Mouse (Mus musculus): ENCODE results near the gene Xcr1. TPM values are rescaled to one million over a fixed set of nuclear protein-coding genes. Genes with fewer than 3 reads are reported as not detected.

Gene Xcr1
- 0.11 TPM in 2 replicates for polyA plus RNA-seq (2015; fragmentation: Nextera tagmentation; extraction: Ambion mirVana)

GRCm38 (mm10) chr9:123861929-123862328 is at the start of gene Xcr1:
TSS of gene Xcr1 (minus strand) at chr9:123862029.
- Histone ChIP-seq H3K9me3 (ENCODE audit: low read length) (no peaks in the 10 kb centered on the region), H3K4me1 (ENCODE audit: insufficient read depth) (no peaks in the 10 kb centered on the region), H3K9ac (replicated peaks) (no peak within 1 kb of the TSS), H3K4me3 (ENCODE audit: low read depth, low read length) (no peak within 1 kb of the TSS), H3K27ac (ENCODE audit: low read depth) (peak within 1 kb of the TSS; percentile 71; the same call in 1 of the 2 replicates), H3K27me3 (ENCODE audit: insufficient read depth, low read length) (no peaks in the 10 kb centered on the region), H3K4me2 (ENCODE audit: low read depth, low read length) (no peak within 1 kb of the TSS), H3K36me3 (replicated peaks; ENCODE audit: insufficient read depth, low read length) (no peaks in the 10 kb centered on the region)
- ATAC-seq, result no peak
- TF ChIP-seq CTCF (IDR thresholded peaks at IDR 0.05; ENCODE audit: low read depth) (no peak), EP300 (IDR thresholded peaks at IDR 0.05; ENCODE audit: low read depth) (no peak)
- 79% methylated on average over 9 of the region's 9 CpGs for WGBS (ENCODE audit: insufficient replicate concordance)
- DNase-seq, result peak; percentile 4

- Histone ChIP-seq H3K4me1 (ENCODE audit: insufficient read depth) (no peaks in the 10 kb centered on the region), H3K27ac (ENCODE audit: low read depth) (no peak overlapping the region), H3K36me3 (replicated peaks; ENCODE audit: insufficient read depth, low read length) (no peaks in the 10 kb centered on the region), H3K4me2 (ENCODE audit: low read depth, low read length) (no peak overlapping the region), H3K9ac (replicated peaks) (no peak overlapping the region), H3K4me3 (ENCODE audit: low read depth, low read length) (no peak overlapping the region), H3K27me3 (ENCODE audit: insufficient read depth, low read length) (no peaks in the 10 kb centered on the region), H3K9me3 (ENCODE audit: low read length) (no peaks in the 10 kb centered on the region)
- TF ChIP-seq EP300 (IDR thresholded peaks at IDR 0.05; ENCODE audit: low read depth) (no peak), CTCF (IDR thresholded peaks at IDR 0.05; ENCODE audit: low read depth) (no peak)
- DNase-seq, result peak; percentile 1
- 43% methylated on average over 4 of the region's 4 CpGs for WGBS (ENCODE audit: insufficient replicate concordance)
- ATAC-seq, result no peak
These were observed 10.2 kb upstream of the Xcr1 start for GRCm38 (mm10) chr9:123872049-123872448.

GRCm38 (mm10) chr9:123869167-123869784 is 7.4 kb upstream of the Xcr1 start:
- Histone ChIP-seq H3K36me3 (replicated peaks; ENCODE audit: insufficient read depth, low read length) (no peaks in the 10 kb centered on the region), H3K4me2 (ENCODE audit: low read depth, low read length) (no peak overlapping the region), H3K9me3 (ENCODE audit: low read length) (no peaks in the 10 kb centered on the region), H3K9ac (replicated peaks) (no peak overlapping the region), H3K4me1 (ENCODE audit: insufficient read depth) (no peaks in the 10 kb centered on the region), H3K4me3 (ENCODE audit: low read depth, low read length) (no peak overlapping the region), H3K27me3 (ENCODE audit: insufficient read depth, low read length) (no peaks in the 10 kb centered on the region), H3K27ac (ENCODE audit: low read depth) (no peak overlapping the region)
- peak; percentile 5 for DNase-seq
- TF ChIP-seq EP300 (IDR thresholded peaks at IDR 0.05; ENCODE audit: low read depth), result no peak
- TF ChIP-seq CTCF (IDR thresholded peaks at IDR 0.05; ENCODE audit: low read depth), result no peak
- peak; percentile 51 for ATAC-seq
- 56% methylated on average over 3 of the region's 6 CpGs for WGBS (ENCODE audit: insufficient replicate concordance)

GRCm38 (mm10) chr9:123863641-123864040 is 1.8 kb upstream of the Xcr1 start:
- ATAC-seq (no peak), DNase-seq (peak; percentile 10)
- no peak overlapping the region for H3K9ac ChIP-seq (replicated peaks)
- TF ChIP-seq EP300 (IDR thresholded peaks at IDR 0.05; ENCODE audit: low read depth) (no peak), CTCF (IDR thresholded peaks at IDR 0.05; ENCODE audit: low read depth) (no peak)
- no peaks in the 10 kb centered on the region for H3K4me1 ChIP-seq (ENCODE audit: insufficient read depth)
- 68% methylated on average over 1 of the region's 1 CpGs for WGBS (ENCODE audit: insufficient replicate concordance)
- H3K4me3 ChIP-seq (ENCODE audit: low read depth, low read length), result no peak overlapping the region
- no peaks in the 10 kb centered on the region for H3K36me3 ChIP-seq (replicated peaks; ENCODE audit: insufficient read depth, low read length)
- peak overlapping the region; percentile 71 for H3K27ac ChIP-seq (ENCODE audit: low read depth)
- H3K4me2 ChIP-seq (ENCODE audit: low read depth, low read length), result no peak overlapping the region
- no peaks in the 10 kb centered on the region for H3K9me3 ChIP-seq (ENCODE audit: low read length)
- H3K27me3 ChIP-seq (ENCODE audit: insufficient read depth, low read length), result no peaks in the 10 kb centered on the region

- Histone ChIP-seq H3K27me3 (ENCODE audit: insufficient read depth, low read length) (no peaks in the 10 kb centered on the region), H3K9ac (replicated peaks) (no peak overlapping the region), H3K4me2 (ENCODE audit: low read depth, low read length) (no peak overlapping the region), H3K4me1 (ENCODE audit: insufficient read depth) (no peaks in the 10 kb centered on the region), H3K27ac (ENCODE audit: low read depth) (peak overlapping the region; percentile 71), H3K4me3 (ENCODE audit: low read depth, low read length) (no peak overlapping the region), H3K36me3 (replicated peaks; ENCODE audit: insufficient read depth, low read length) (no peaks in the 10 kb centered on the region), H3K9me3 (ENCODE audit: low read length) (no peaks in the 10 kb centered on the region)
- 58% methylated on average over 1 of the region's 1 CpGs for WGBS (ENCODE audit: insufficient replicate concordance)
- TF ChIP-seq EP300 (IDR thresholded peaks at IDR 0.05; ENCODE audit: low read depth) (no peak), CTCF (IDR thresholded peaks at IDR 0.05; ENCODE audit: low read depth) (no peak)
- ATAC-seq (0 out of 2 replicates have a peak, but pooled peaks have one; percentile 13), DNase-seq (peak; percentile 6)
These were observed 1.2 kb upstream of the Xcr1 start for GRCm38 (mm10) chr9:123862895-123863616.

GRCm38 (mm10) chr9:123856836-123857235 is 5.0 kb downstream of the Xcr1 start:
- Histone ChIP-seq H3K27me3 (ENCODE audit: insufficient read depth, low read length) (no peaks in the 10 kb centered on the region), H3K27ac (ENCODE audit: low read depth) (no peak overlapping the region), H3K4me2 (ENCODE audit: low read depth, low read length) (no peak overlapping the region), H3K9me3 (ENCODE audit: low read length) (no peaks in the 10 kb centered on the region), H3K4me3 (ENCODE audit: low read depth, low read length) (no peak overlapping the region), H3K9ac (replicated peaks) (no peak overlapping the region), H3K4me1 (ENCODE audit: insufficient read depth) (peaks cover 4% of the 10 kb centered on the region), H3K36me3 (replicated peaks; ENCODE audit: insufficient read depth, low read length) (no peaks in the 10 kb centered on the region)
- DNase-seq, result no peak
- no peak for TF ChIP-seq CTCF (IDR thresholded peaks at IDR 0.05; ENCODE audit: low read depth)
- ATAC-seq, result no peak
- WGBS (ENCODE audit: insufficient replicate concordance), result 58% methylated on average over 2 of the region's 2 CpGs
